Mouse (Mus musculus) forebrain, postnatal 0 days (tissue): ENCODE measurements around the gene Zbtb16. TPM values are rescaled to one million over a fixed set of nuclear protein-coding genes. Genes with fewer than 3 reads are reported as not detected.

Experiments
- ATAC-seq: fragments of 200-750 bp; cut with Nextera tagmentation; 2 replicates; pipeline ENCODE4 v1.8.0; 2017; ENCODE audit warnings: mild to moderate bottlenecking, moderate library complexity
- DNase-seq: peaks from one replicate; pipeline ENCODE4 v3.0.0-alpha.2; 2015
- H3K27ac ChIP-seq: fragments of 300-500 bp; sonication (generic); 2 replicates; pipeline ENCODE4 v1.5.1; 2014; ENCODE audit warnings: low read depth, mild to moderate bottlenecking, antibody characterized with exemption, low read length, moderate library complexity, mixed read lengths
- H3K27me3 ChIP-seq: fragments of 300-500 bp; sonication (generic); 2 replicates; pipeline ENCODE4 v1.6.1; 2014; ENCODE audit warnings: mild to moderate bottlenecking, low read length, mixed read lengths; ENCODE audit not compliant: insufficient read depth
- H3K36me3 ChIP-seq: fragments of 300-500 bp; sonication (generic); 2 replicates; pipeline ENCODE4 v1.6.1; 2014; ENCODE audit warnings: mild to moderate bottlenecking, moderate library complexity; ENCODE audit not compliant: insufficient read depth
- H3K4me1 ChIP-seq: fragments of 300-500 bp; sonication (generic); 2 replicates; pipeline ENCODE4 v1.6.1; 2014; ENCODE audit warnings: antibody characterized with exemption; ENCODE audit not compliant: insufficient read depth
- H3K4me2 ChIP-seq: fragments of 300-500 bp; sonication (generic); 2 replicates; pipeline ENCODE4 v1.6.1; 2014; ENCODE audit warnings: low read depth, mild to moderate bottlenecking, moderate library complexity
- H3K4me3 ChIP-seq: fragments of 300-500 bp; sonication (generic); 2 replicates; pipeline ENCODE4 v1.5.1; 2014; ENCODE audit warnings: low read depth, low read length, mixed read lengths
- H3K9ac ChIP-seq: fragments of 300-500 bp; sonication (generic); 2 replicates; pipeline ENCODE4 v1.6.1; 2014; ENCODE audit warnings: mild to moderate bottlenecking
- H3K9me3 ChIP-seq: fragments of 300-500 bp; sonication (generic); 2 replicates; pipeline ENCODE4 v1.6.1; 2016; ENCODE audit warnings: low read length
- CTCF ChIP-seq: sonication (generic); IDR thresholded peaks from 2 replicates; pipeline ENCODE4 v1.5.1; 2016; ENCODE audit warnings: antibody characterized with exemption, control low read depth, low read depth
- WGBS: fragments of 180-500 bp; shearing (Covaris S2); extraction: QIAGEN DNeasy Blood & Tissue Kit; methylation state at CpG from one replicate; pipeline ENCODE4 v1.1.7; 2014; 5-methylcytosine and 5-hydroxymethylcytosine counted together
- polyA plus RNA-seq: library from polyadenylated mRNA; unstranded; fragments of >200 nt; fragmentation: Nextera tagmentation; extraction: Ambion mirVana; gene quantifications from 2 replicates; pipeline ENCODE4 v1.2.1, GENCODE M21; 2015
- total RNA-seq: library from RNA; depleted of rRNA; stranded (reverse); fragments of >200 nt; gene quantifications from 2 replicates; pipeline ENCODE4 v1.2.3, GENCODE M21; 2014

Gene Zbtb16
- total and polyA plus RNA-seq, 2 experiments from 2014 or later: 6.8 to 12.6 TPM

DNA sequence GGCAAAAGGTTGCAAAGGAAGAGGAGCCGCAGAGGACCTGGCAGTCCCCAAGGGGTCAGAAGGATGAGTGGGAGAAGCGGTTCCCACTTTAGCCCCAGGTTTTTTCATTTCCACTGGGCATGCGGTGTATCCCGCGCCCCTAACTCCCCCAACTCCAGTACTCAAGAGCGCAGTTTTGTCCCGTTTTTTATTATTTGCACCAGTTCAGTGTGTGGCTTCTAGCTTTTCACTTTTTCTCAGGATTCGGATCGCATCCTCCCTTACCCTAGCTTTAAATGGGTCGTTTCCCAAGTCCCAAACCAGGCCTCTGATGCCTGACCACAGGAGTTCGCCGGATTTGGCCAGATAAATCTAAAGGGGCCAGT is 526 bp upstream of the Zbtb16 start:
- Histone ChIP-seq H3K4me2 (peak overlapping the region; percentile 99), H3K9me3 (no peaks in the 10 kb centered on the region), H3K27ac (no peak overlapping the region), H3K4me1 (peaks cover 14% of the 10 kb centered on the region), H3K36me3 (0 out of 2 replicates have a peak, but pooled peaks cover 5% of the 10 kb centered on the region), H3K4me3 (peak overlapping the region; percentile 59), H3K9ac (peak overlapping the region; percentile 65; the same call in 1 of the 2 replicates), H3K27me3 (peaks cover 16% of the 10 kb centered on the region)
- DNase-seq: no peak
- under 1% methylated on average over 12 of the region's 12 CpGs for WGBS
- no peak for ATAC-seq
- TF ChIP-seq CTCF: no peak

DNA sequence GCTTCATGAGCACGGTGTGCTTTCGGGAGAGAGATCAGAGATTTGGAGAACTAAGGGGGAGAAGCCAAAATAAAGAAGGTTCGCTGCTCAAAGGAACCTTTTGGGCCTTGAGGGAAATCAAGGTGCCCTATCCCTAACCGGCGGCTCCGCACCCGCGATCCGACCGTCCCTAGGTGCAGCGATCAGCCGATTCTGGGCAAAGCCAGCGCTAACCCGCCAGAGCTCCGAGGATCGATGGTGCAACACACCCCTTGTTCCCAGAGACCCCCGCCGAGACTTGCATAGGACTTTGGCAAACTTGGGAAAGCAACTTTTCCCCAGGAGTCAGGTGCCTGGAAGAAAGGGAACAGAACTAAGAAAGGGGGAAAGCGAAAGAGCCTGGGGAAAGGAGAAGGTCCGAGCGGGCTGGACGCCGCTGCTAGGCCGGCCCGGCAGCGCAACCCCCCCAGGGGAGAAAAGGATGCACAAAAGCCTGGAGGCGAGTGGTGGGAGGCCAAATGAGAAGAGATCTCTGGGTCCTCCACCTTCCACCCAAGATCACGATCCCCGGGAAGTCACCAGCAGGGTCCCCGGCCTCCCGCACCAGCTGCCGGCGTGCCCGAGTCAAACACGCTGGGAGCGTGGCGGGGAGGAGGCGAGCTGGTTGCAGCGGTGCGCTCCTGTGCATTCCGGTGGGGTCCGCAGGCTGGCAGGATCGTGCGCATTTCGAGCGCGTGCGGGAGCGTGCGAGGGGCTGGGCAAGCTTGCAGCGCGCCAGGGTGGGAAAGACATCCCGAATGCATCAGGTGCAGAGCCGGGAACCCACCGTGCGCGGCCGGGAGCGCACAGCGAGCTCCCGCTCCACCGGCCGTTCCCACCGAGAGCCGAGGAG is 1.2 kb downstream of the Zbtb16 start:
- ATAC-seq (peak; percentile 39), DNase-seq (peak; percentile 57)
- no peak overlapping the region for H3K27ac ChIP-seq
- no peaks in the 10 kb centered on the region for H3K9me3 ChIP-seq
- H3K4me2 ChIP-seq: peak overlapping the region; percentile 99
- under 1% methylated on average over 65 of the region's 65 CpGs for WGBS
- TF ChIP-seq CTCF: no peak
- H3K4me1 ChIP-seq: peaks cover 14% of the 10 kb centered on the region
- 0 out of 2 replicates have a peak, but pooled peaks cover 5% of the 10 kb centered on the region for H3K36me3 ChIP-seq
- H3K4me3 ChIP-seq: peak overlapping the region; percentile 59
- peak overlapping the region; percentile 65 for H3K9ac ChIP-seq
- H3K27me3 ChIP-seq: peaks cover 16% of the 10 kb centered on the region

DNA sequence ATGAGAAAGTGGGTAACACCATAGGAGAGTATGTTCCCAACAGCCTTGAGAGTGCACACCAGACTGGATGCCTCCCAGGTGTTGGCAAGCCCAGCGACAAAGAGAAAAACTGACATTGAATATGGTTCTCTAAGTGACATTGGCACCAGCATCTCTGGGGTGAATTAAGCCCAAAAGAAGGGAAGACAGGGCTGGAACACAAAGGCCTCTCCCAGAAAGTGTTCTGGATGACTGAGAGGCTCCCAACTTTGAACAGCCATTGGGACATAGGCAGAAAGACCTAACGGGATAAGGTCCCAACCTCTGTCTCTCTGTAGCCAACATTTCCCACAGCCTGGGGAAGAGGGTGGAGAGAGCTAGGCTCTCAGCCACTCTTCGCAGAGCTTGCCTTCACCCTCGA is 2.0 kb downstream of the Zbtb16 start:
- ATAC-seq (no peak), DNase-seq (no peak)
- H3K36me3 ChIP-seq: 0 out of 2 replicates have a peak, but pooled peaks cover 5% of the 10 kb centered on the region
- H3K4me3 ChIP-seq: peak overlapping the region; percentile 59
- H3K4me2 ChIP-seq: peak overlapping the region; percentile 99
- peaks cover 14% of the 10 kb centered on the region for H3K4me1 ChIP-seq
- WGBS: 28% methylated on average over 4 of the region's 4 CpGs
- H3K27me3 ChIP-seq: peaks cover 16% of the 10 kb centered on the region
- H3K27ac ChIP-seq: no peak overlapping the region
- TF ChIP-seq CTCF: no peak
- no peaks in the 10 kb centered on the region for H3K9me3 ChIP-seq
- H3K9ac ChIP-seq: no peak overlapping the region

DNA sequence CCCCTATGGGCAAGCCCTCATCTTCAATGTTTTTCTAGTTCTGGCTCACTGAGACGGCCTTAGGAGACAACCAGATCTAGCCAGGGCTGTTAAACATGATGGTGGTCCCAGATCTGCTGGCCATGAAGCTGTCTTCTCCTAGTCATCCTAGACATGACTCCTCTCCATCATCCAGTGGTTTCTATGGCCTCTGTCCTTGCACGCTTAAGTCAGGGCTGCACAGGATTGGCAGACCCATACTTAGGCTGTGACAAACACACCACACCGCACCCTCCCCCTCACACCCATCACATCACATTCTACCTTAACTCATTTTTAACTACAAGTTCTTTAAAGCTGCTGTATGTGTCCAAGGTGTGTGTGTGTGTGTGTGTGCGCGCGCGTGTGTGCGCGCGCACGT is 2.5 kb downstream of the Zbtb16 start:
- TF ChIP-seq CTCF: no peak
- H3K4me3 ChIP-seq: no peak overlapping the region

DNA sequence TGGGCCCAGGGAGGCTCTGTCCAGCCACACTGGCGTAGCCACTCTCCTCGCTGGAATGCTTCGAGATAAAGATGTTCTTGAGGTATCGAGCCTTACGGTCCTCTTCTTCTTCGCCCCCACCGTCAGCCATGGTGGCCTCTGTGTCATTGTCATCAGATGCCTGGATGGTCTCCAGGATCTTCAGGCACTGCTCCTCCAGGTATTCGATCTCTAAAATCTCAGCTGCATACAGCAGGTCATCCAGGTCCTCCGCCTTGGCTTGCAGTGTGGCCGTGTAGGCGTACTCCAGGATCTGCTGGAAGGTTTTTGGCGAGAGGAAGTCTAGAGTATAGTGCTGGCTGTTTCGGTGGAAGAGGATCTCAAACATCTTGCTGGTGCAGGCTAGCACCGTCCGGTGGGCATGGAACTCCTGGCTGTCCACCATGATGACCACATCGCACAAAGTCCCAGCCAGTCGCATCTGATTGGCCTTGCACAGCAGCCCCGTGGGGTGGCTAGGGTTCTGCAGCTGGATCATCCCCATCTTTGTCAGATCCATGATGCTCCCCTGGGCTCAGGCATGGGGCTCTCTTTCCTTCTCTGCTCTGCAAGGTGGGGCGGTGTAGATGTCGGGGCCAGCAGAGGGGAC is 3.4 kb downstream of the Zbtb16 start:
- WGBS: 94% methylated on average over 20 of the region's 20 CpGs
- no peak overlapping the region for H3K4me3 ChIP-seq
- peaks cover 7% of the 10 kb centered on the region for H3K27me3 ChIP-seq
- H3K36me3 ChIP-seq: 0 out of 2 replicates have a peak, but pooled peaks cover 5% of the 10 kb centered on the region
- H3K9me3 ChIP-seq: no peaks in the 10 kb centered on the region
- no peak overlapping the region for H3K27ac ChIP-seq
- DNase-seq: no peak
- H3K4me2 ChIP-seq: no peak overlapping the region
- peaks cover 14% of the 10 kb centered on the region for H3K4me1 ChIP-seq
- ATAC-seq: no peak
- H3K9ac ChIP-seq: no peak overlapping the region
- no peak for TF ChIP-seq CTCF

More for the DNA sequence above, 2.5 kb downstream of the Zbtb16 start:
- Histone ChIP-seq H3K9ac (no peak overlapping the region), H3K4me1 (peaks cover 14% of the 10 kb centered on the region), H3K27ac (no peak overlapping the region), H3K4me2 (peak overlapping the region; percentile 99), H3K36me3 (0 out of 2 replicates have a peak, but pooled peaks cover 5% of the 10 kb centered on the region), H3K9me3 (no peaks in the 10 kb centered on the region), H3K27me3 (peaks cover 16% of the 10 kb centered on the region)
- DNase-seq: no peak
- ATAC-seq: no peak
- 95% methylated on average over 11 of the region's 11 CpGs for WGBS

DNA sequence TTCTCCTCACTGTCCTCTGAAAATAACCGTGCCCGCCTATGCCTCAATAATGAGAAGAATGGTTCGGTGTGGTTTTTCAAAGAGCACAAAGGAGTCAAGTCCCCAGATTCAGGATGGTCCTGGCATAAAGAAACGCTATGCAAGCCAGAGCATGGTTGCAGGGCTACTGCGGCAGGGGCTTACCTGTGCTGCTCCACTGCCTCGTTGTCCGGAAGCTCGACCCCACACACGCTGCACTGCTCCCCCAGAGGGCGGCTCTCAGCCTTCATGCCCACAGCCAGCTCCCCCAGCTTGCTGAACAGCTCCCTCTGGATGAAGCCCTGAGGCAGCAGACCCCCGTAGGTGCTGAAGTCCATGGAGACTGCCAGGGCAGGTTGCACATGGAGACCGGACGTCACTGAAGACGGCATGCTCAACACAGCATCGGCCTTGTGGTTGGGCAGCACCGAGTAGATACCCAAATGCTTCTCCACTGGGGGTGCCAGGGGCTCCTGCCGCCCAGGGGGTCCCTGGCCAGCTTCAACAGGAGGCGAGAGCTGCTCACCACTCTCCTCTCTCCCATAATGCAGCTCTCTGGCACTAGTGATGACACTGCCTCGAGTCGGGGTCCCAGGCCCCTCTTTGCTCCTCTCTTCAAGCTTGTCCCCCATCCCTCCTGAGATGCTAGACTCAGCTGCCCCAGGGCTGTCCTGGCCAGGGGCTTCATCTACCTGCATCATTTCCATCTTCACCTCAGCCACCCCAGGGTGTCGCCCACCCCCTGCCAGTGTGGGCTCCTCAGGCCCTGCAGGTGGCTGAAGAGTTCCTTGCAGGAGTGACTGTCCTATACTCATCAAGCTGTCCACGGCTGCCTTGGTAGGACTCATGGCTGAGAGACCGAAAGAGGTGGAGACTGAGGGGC is 4.2 kb downstream of the Zbtb16 start:
- no peak for ATAC-seq
- 87% methylated on average over 23 of the region's 23 CpGs for WGBS
- TF ChIP-seq CTCF: no peak
- H3K9ac ChIP-seq: no peak overlapping the region
- peaks cover 11% of the 10 kb centered on the region for H3K4me1 ChIP-seq
- peaks cover 6% of the 10 kb centered on the region for H3K27me3 ChIP-seq
- no peak overlapping the region for H3K27ac ChIP-seq
- no peak for DNase-seq
- 0 out of 2 replicates have a peak, but pooled peaks cover 5% of the 10 kb centered on the region for H3K36me3 ChIP-seq
- no peak overlapping the region for H3K4me2 ChIP-seq
- H3K4me3 ChIP-seq: no peak overlapping the region
- H3K9me3 ChIP-seq: no peaks in the 10 kb centered on the region
